Mouse (Mus musculus) brown adipose tissue, adult 24 weeks (tissue): ENCODE measurements around the gene Adam11. TPM values are rescaled to one million over a fixed set of nuclear protein-coding genes. Genes with fewer than 3 reads are reported as not detected.

Source experiments
- H3K27ac ChIP-seq: fragments of 200-500 bp; replicated peaks from 2 replicates; pipeline ENCODE4 v1.5.1; 2012; ENCODE audit warnings: low read depth, mild to moderate bottlenecking, low read length
- H3K4me1 ChIP-seq: fragments of 200-500 bp; 2 replicates; pipeline ENCODE4 v1.6.1; 2012; ENCODE audit warnings: low read length, mixed read lengths; ENCODE audit not compliant: control insufficient read depth, insufficient read depth, insufficient read length
- H3K4me3 ChIP-seq: fragments of 200-500 bp; 2 replicates; pipeline ENCODE4 v1.5.1; 2012; ENCODE audit warnings: low read depth, mild to moderate bottlenecking, low read length, moderate library complexity; ENCODE audit not compliant: insufficient read depth
- polyA plus RNA-seq: library from polyadenylated mRNA; stranded (reverse); fragments of >200 nt; gene quantifications from 2 replicates; pipeline ENCODE4 v1.2.4, GENCODE M21; 2012; ENCODE audit not compliant: missing spikeins, insufficient read depth, insufficient read length

The Adam11 gene
- polyA plus RNA-seq, 1 experiment = 0.59 TPM

DNA sequence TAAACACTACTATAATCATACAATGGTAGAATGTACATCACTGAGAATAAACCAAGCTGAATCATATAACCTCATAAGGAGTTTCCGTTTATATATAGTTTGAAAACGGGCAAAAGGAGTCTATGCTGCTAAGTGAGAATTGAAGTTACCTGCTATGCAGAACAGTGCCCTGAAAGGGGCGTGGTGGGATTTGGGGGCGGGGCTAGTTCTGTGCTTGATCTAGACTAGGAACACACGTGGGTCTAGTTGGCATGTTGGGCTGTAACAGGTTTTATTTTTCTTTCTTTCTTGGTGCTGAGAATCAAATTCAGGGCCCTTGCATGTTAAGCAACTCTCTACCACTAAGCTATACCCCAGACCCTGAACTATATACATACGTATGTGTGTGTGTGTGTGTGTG, 60.0 kb downstream of the Adam11 start:
- Histone ChIP-seq H3K27ac (no peak overlapping the region), H3K4me3 (no peak overlapping the region), H3K4me1 (no peaks in the 10 kb centered on the region)

DNA sequence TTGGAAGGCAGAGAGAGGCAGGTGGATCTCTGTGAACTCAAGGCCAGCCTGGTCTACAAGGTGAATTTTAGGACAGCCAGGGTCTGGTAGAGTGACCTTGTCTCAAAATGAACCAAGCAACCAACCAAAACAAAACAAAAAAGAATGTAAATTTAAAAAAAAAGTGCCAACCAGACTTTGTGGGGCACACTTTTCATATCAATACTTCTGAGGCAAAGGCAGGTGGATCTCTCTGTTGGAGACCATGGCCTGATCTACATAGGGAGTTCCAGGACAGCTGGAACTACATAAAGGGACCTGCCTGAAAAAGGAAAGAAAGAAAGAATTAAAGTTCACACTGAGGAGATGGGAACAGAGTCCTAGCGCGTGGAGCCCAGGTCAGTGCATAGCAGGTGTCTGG, 65.2 kb downstream of the Adam11 start:
- Histone ChIP-seq H3K4me3 (no peak overlapping the region), H3K4me1 (no peaks in the 10 kb centered on the region), H3K27ac (no peak overlapping the region)

DNA sequence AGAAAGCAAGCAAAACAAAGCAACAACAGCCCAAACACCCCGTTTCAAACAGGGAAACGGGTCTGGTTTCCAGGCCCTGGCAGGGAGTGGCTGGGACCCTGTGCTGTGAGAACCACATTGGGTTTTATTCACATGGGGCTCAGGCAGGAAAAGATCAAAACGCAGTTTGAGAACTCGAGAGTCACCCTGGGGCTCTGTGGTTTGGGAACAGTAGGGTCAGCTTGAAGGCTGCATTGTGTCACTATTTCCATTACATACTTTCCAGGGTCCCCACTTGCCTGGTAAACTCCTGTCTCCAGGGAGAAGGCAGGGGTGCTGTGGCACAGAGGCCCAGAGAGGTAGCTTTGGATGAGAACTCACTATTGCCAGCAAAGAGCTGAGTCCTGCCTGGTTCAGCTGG, 65.9 kb downstream of the Adam11 start:
- H3K4me1 ChIP-seq = no peaks in the 10 kb centered on the region
- no peak overlapping the region for H3K4me3 ChIP-seq
- H3K27ac ChIP-seq = 0 out of 2 replicates have a peak overlapping the region, but pooled peaks have one; percentile 0

Other genes starting within 250 kb of the Adam11 start
- 7.7 and 15.2 TPM in 2 replicates for gene Gpatch8, start 205.0 kb upstream of the Adam11 start, polyA plus RNA-seq
- not detected in 2 replicates for gene Gm11627, start 182.0 kb upstream of the Adam11 start, polyA plus RNA-seq
- 0.42 and 1.3 TPM in 2 replicates for gene Fzd2, start 157.0 kb upstream of the Adam11 start, polyA plus RNA-seq
- not detected in 2 replicates for gene Meioc, start 97.7 kb upstream of the Adam11 start, polyA plus RNA-seq
- gene Ccdc43, start 63.7 kb upstream of the Adam11 start, polyA plus RNA-seq = 19.3 and 27.5 TPM in 2 replicates
- 4.6 and 5.0 TPM in 2 replicates for gene Gjc1, start 58.3 kb downstream of the Adam11 start, polyA plus RNA-seq
- 8.1 and 20.1 TPM in 2 replicates for gene Higd1b, start 74.4 kb downstream of the Adam11 start, polyA plus RNA-seq
- 30.9 and 32.6 TPM in 2 replicates for gene Eftud2, start 119.5 kb downstream of the Adam11 start, polyA plus RNA-seq
- not detected in 2 replicates for gene Ccdc103, start 119.8 kb downstream of the Adam11 start, polyA plus RNA-seq
- not detected in 2 replicates for gene Fam187a, start 123.7 kb downstream of the Adam11 start, polyA plus RNA-seq
- not detected in 2 replicates for gene Gfap, start 139.5 kb downstream of the Adam11 start, polyA plus RNA-seq
- gene Kif18b, start 163.7 kb downstream of the Adam11 start, polyA plus RNA-seq = not detected in 2 replicates
- not detected in 2 replicates for gene C1ql1, start 185.2 kb downstream of the Adam11 start, polyA plus RNA-seq